Mouse (Mus musculus): Measurements from ENCODE around the gene 2010003K11Rik. TPM values are rescaled to one million over a fixed set of nuclear protein-coding genes. Genes with fewer than 3 reads are reported as not detected.
A peak's percentile ranks its signal among the peaks of the same experiment; 100 is the strongest.
"Not testable (repeated sequence)": the region's sequence is repeated elsewhere in the genome, so short reads cannot be mapped to it uniquely, and the experiment has no call there.

The 2010003K11Rik gene
- total RNA-seq, 1 experiment, result not detected

- no peaks in the 10 kb centered on the region for H3K36me3 ChIP-seq (ENCODE audit: control insufficient read depth, insufficient read depth, low read length, poor library complexity, severe bottlenecking)
- H3K27ac ChIP-seq (ENCODE audit: insufficient read depth, low read depth, low read length, poor library complexity, severe bottlenecking), result no peak overlapping the region
- H3K4me3 ChIP-seq (ENCODE audit: insufficient read depth in 1 of 2, low read depth in 1 of 2, low read length in 2 of 2, poor library complexity in 1 of 2, severe bottlenecking in 1 of 2), result no peak overlapping the region
- in situ Hi-C loops (cut with MboI; ENCODE audit: low sequenced_read_pairs in 2 of 2, unreplicated experiment in 2 of 2), result no loop called here
- no peaks in the 10 kb centered on the region for H3K9me3 ChIP-seq (ENCODE audit: control insufficient read depth, insufficient read depth, low read depth, low read length)
- no peak overlapping the region for H3K9ac ChIP-seq (ENCODE audit: insufficient read depth, low read depth, low read length, poor library complexity, severe bottlenecking)
- TF ChIP-seq HCFC1 (IDR thresholded peaks at IDR 0.05; ENCODE audit: borderline replicate concordance, insufficient read depth, low read length) (no peak), CHD2 (IDR thresholded peaks at IDR 0.05; ENCODE audit: low read depth, low read length) (no peak), ZNF384 (IDR thresholded peaks at IDR 0.05; ENCODE audit: low read depth, low read length) (no peak), MAFK (IDR thresholded peaks at IDR 0.05; ENCODE audit: insufficient read depth, low read depth, low read length) (no peak), ZC3H11A (IDR thresholded peaks at IDR 0.05; ENCODE audit: borderline replicate concordance, low read depth, low read length) (no peak)
- no peak for DNase-seq (ENCODE audit: low read depth, low spot score)
- no peaks in the 10 kb centered on the region for H3K4me1 ChIP-seq (ENCODE audit: control insufficient read depth in 2 of 2, insufficient read depth in 2 of 2, low read length in 2 of 2, poor library complexity in 1 of 2)
Measured at GRCm38 (mm10) chr19:4461981-4462380, 36.4 kb downstream of the 2010003K11Rik start.

- in situ Hi-C loops (cut with MboI; ENCODE audit: low sequenced_read_pairs in 2 of 2, unreplicated experiment in 2 of 2), result no loop called here
- TF ChIP-seq MAFK (IDR thresholded peaks at IDR 0.05; ENCODE audit: insufficient read depth, low read depth, low read length) (no peak), ZNF384 (IDR thresholded peaks at IDR 0.05; ENCODE audit: low read depth, low read length) (no peak), ZC3H11A (IDR thresholded peaks at IDR 0.05; ENCODE audit: borderline replicate concordance, low read depth, low read length) (no peak), HCFC1 (IDR thresholded peaks at IDR 0.05; ENCODE audit: borderline replicate concordance, insufficient read depth, low read length) (no peak), CHD2 (IDR thresholded peaks at IDR 0.05; ENCODE audit: low read depth, low read length) (no peak)
- Histone ChIP-seq H3K9me3 (ENCODE audit: control insufficient read depth, insufficient read depth, low read depth, low read length) (no peaks in the 10 kb centered on the region), H3K36me3 (ENCODE audit: control insufficient read depth, insufficient read depth, low read length, poor library complexity, severe bottlenecking) (no peaks in the 10 kb centered on the region; the same call in 1 of the 2 replicates), H3K4me3 (ENCODE audit: insufficient read depth in 1 of 2, low read depth in 1 of 2, low read length in 2 of 2, poor library complexity in 1 of 2, severe bottlenecking in 1 of 2) (peak overlapping the region in 1 of 2 experiments; percentile 56; a peak in 2 of 4 replicates), H3K4me1 (ENCODE audit: control insufficient read depth in 2 of 2, insufficient read depth in 2 of 2, low read length in 2 of 2, poor library complexity in 1 of 2) (peaks cover 2 to 15% of the 10 kb centered on the region in 2 experiments; a peak in 3 of 4 replicates), H3K9ac (ENCODE audit: insufficient read depth, low read depth, low read length, poor library complexity, severe bottlenecking) (no peak overlapping the region), H3K27ac (ENCODE audit: insufficient read depth, low read depth, low read length, poor library complexity, severe bottlenecking) (no peak overlapping the region)
- DNase-seq (ENCODE audit: low read depth, low spot score), result peak; percentile 73
Measured at GRCm38 (mm10) chr19:4456227-4456626, 42.2 kb downstream of the 2010003K11Rik start.

- no peaks in the 10 kb centered on the region; the same call in 1 of the 2 replicates for H3K36me3 ChIP-seq (ENCODE audit: control insufficient read depth, insufficient read depth, low read length, poor library complexity, severe bottlenecking)
- no peak overlapping the region for H3K9ac ChIP-seq (ENCODE audit: insufficient read depth, low read depth, low read length, poor library complexity, severe bottlenecking)
- in situ Hi-C loops (cut with MboI; ENCODE audit: low sequenced_read_pairs in 2 of 2, unreplicated experiment in 2 of 2), result no loop called here
- H3K4me1 ChIP-seq (ENCODE audit: control insufficient read depth in 2 of 2, insufficient read depth in 2 of 2, low read length in 2 of 2, poor library complexity in 1 of 2), result peaks cover 2 to 20% of the 10 kb centered on the region in 2 experiments; a peak in 3 of 4 replicates
- H3K27ac ChIP-seq (ENCODE audit: insufficient read depth, low read depth, low read length, poor library complexity, severe bottlenecking), result no peak overlapping the region
- H3K4me3 ChIP-seq (ENCODE audit: insufficient read depth in 1 of 2, low read depth in 1 of 2, low read length in 2 of 2, poor library complexity in 1 of 2, severe bottlenecking in 1 of 2), result no peak overlapping the region
- no peak for DNase-seq (ENCODE audit: low read depth, low spot score)
- H3K9me3 ChIP-seq (ENCODE audit: control insufficient read depth, insufficient read depth, low read depth, low read length), result no peaks in the 10 kb centered on the region
- TF ChIP-seq CHD2 (IDR thresholded peaks at IDR 0.05; ENCODE audit: low read depth, low read length) (no peak), MAFK (IDR thresholded peaks at IDR 0.05; ENCODE audit: insufficient read depth, low read depth, low read length) (no peak), HCFC1 (IDR thresholded peaks at IDR 0.05; ENCODE audit: borderline replicate concordance, insufficient read depth, low read length) (no peak), ZC3H11A (IDR thresholded peaks at IDR 0.05; ENCODE audit: borderline replicate concordance, low read depth, low read length) (no peak), ZNF384 (IDR thresholded peaks at IDR 0.05; ENCODE audit: low read depth, low read length) (no peak)
Measured at GRCm38 (mm10) chr19:4455071-4455800, 43.1 kb downstream of the 2010003K11Rik start.

- in situ Hi-C loops (cut with MboI; ENCODE audit: low sequenced_read_pairs in 2 of 2, unreplicated experiment in 2 of 2); H3K9ac ChIP-seq (ENCODE audit: insufficient read depth, low read depth, low read length, poor library complexity, severe bottlenecking); DNase-seq (ENCODE audit: low read depth, low spot score); H3K36me3 ChIP-seq (ENCODE audit: control insufficient read depth, insufficient read depth, low read length, poor library complexity, severe bottlenecking); H3K9me3 ChIP-seq (ENCODE audit: control insufficient read depth, insufficient read depth, low read depth, low read length); H3K4me3 ChIP-seq (ENCODE audit: insufficient read depth in 1 of 2, low read depth in 1 of 2, low read length in 2 of 2, poor library complexity in 1 of 2, severe bottlenecking in 1 of 2); H3K27ac ChIP-seq (ENCODE audit: insufficient read depth, low read depth, low read length, poor library complexity, severe bottlenecking): not testable (repeated sequence)
- H3K4me1 ChIP-seq (ENCODE audit: control insufficient read depth in 2 of 2, insufficient read depth in 2 of 2, low read length in 2 of 2, poor library complexity in 1 of 2), result peaks cover 2 to 20% of the 10 kb centered on the region in 2 experiments; a peak in 3 of 4 replicates
Measured at GRCm38 (mm10) chr19:4454040-4454439, 44.3 kb downstream of the 2010003K11Rik start.

All from ES-E14 (cell line).